Mouse (Mus musculus) heart, embryonic 10.5 days (tissue): Measurements from ENCODE around the gene Kbtbd8. TPM values are rescaled to one million over a fixed set of nuclear protein-coding genes. Genes with fewer than 3 reads are reported as not detected.

Source experiments
- DNase-seq: peaks from one replicate; pipeline ENCODE4 v3.0.0-alpha.2; 2017; ENCODE audit warnings: low spot score
- H3K27ac ChIP-seq: fragments of 300-500 bp; sonication (generic); 2 replicates; pipeline ENCODE4 v1.5.1; 2016; ENCODE audit warnings: mild to moderate bottlenecking
- H3K27me3 ChIP-seq: fragments of 300-500 bp; sonication (generic); 2 replicates; pipeline ENCODE4 v1.6.1; 2016; ENCODE audit warnings: mild to moderate bottlenecking; ENCODE audit not compliant: poor library complexity, insufficient read depth, severe bottlenecking
- H3K36me3 ChIP-seq: fragments of 300-500 bp; sonication (generic); 2 replicates; pipeline ENCODE4 v1.6.1; 2016; ENCODE audit warnings: mild to moderate bottlenecking, moderate library complexity
- H3K4me1 ChIP-seq: fragments of 300-500 bp; sonication (generic); 2 replicates; pipeline ENCODE4 v1.6.1; 2016; ENCODE audit warnings: mild to moderate bottlenecking
- H3K4me3 ChIP-seq: fragments of 300-500 bp; sonication (generic); 2 replicates; pipeline ENCODE4 v1.5.1; 2016; ENCODE audit warnings: mild to moderate bottlenecking, moderate library complexity
- H3K9me3 ChIP-seq: fragments of 300-500 bp; sonication (generic); 2 replicates; pipeline ENCODE4 v1.6.1; 2016; ENCODE audit warnings: mild to moderate bottlenecking, moderate library complexity
- WGBS: fragments of 180-500 bp; shearing (Covaris S2); methylation state at CpG from one replicate; pipeline ENCODE4 v1.1.7; 2016; 5-methylcytosine and 5-hydroxymethylcytosine counted together
- polyA plus RNA-seq: library from polyadenylated mRNA; unstranded; fragments of >200 nt; fragmentation: Nextera tagmentation; extraction: Ambion mirVana; gene quantifications from 2 replicates; pipeline ENCODE4 v1.2.1, GENCODE M21; 2016

The Kbtbd8 gene
- 3.7 and 4.6 TPM in 2 replicates for polyA plus RNA-seq

DNA sequence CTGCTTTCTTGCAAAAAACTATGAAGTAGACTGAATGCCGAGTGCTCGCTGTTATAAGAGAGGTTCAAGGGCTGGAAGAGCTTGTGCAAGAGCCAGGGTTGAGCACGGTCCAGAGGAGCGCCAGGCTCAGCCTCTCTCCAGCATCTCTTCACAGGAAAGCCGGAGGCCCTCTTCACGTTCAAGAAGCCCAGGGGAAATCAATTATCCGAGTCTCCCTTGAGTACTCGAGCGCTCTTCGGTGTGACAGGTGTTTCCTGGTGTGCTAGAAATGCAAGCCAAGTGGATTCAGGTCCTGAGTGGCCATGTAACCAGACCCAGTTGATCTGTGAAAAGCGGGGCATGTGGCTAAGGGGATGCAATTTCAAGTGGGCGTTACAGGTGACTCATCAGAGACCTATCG is at the start of gene Kbtbd8:
TSS of gene Kbtbd8 (plus strand) at position 295 of the 400 bp plus-strand sequence.
- H3K36me3 ChIP-seq, result no peaks in the 10 kb centered on the region
- 24% methylated on average over 13 of the region's 13 CpGs for WGBS
- no peaks in the 10 kb centered on the region for H3K9me3 ChIP-seq
- H3K4me1 ChIP-seq, result peaks cover 8% of the 10 kb centered on the region; the same call in 1 of the 2 replicates
- H3K27ac ChIP-seq, result peak within 1 kb of the TSS; percentile 90
- H3K4me3 ChIP-seq, result peak within 1 kb of the TSS; percentile 92
- no peaks in the 10 kb centered on the region for H3K27me3 ChIP-seq
- DNase-seq, result no peak

DNA sequence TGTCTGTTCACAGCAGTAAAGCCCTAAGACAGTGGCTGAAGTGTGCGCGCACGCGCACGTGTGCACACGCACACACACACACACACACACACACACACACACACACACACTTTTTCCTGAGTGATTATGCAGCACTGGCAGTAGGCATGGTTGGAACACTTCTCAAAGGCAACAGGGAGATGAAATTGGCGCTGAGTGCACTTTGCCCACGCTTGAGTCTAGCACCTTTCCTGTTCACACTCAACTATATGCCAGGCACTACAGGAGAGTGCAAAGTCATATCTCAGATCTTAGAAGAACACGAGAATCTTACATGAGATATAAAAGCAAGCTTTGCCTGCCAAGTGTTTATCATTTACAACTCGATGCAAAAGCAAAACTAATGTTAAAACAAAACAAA is 47.3 kb upstream of the Kbtbd8 start:
- Histone ChIP-seq H3K9me3 (no peaks in the 10 kb centered on the region), H3K27me3 (no peaks in the 10 kb centered on the region), H3K4me3 (no peak overlapping the region), H3K4me1 (no peaks in the 10 kb centered on the region), H3K27ac (no peak overlapping the region), H3K36me3 (no peaks in the 10 kb centered on the region)
- DNase-seq, result no peak
- 86% methylated on average over 10 of the region's 10 CpGs for WGBS

DNA sequence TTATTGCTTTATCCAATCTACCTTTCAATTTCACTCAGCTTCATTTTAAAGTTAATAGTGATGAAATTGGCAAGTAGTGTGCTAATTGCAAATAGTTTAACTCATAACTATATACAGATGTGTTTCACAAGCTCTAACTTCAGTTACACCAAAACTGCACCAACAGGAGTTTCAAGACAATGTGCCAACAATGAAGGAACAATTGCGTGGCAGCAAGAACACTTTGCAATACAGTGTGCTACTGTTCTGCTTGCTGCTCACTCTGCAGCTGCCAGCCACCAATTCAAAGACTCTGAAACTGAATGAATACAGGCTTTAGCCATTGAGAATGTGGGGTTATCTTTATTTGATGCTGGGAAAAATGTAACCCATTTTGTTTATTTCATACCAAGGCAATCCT is 31.8 kb upstream of the Kbtbd8 start:
- Histone ChIP-seq H3K27ac (no peak overlapping the region), H3K4me3 (no peak overlapping the region), H3K27me3 (no peaks in the 10 kb centered on the region), H3K36me3 (no peaks in the 10 kb centered on the region), H3K4me1 (no peaks in the 10 kb centered on the region), H3K9me3 (no peaks in the 10 kb centered on the region)
- DNase-seq, result no peak
- WGBS, result 74% methylated on average over 1 of the region's 1 CpGs

DNA sequence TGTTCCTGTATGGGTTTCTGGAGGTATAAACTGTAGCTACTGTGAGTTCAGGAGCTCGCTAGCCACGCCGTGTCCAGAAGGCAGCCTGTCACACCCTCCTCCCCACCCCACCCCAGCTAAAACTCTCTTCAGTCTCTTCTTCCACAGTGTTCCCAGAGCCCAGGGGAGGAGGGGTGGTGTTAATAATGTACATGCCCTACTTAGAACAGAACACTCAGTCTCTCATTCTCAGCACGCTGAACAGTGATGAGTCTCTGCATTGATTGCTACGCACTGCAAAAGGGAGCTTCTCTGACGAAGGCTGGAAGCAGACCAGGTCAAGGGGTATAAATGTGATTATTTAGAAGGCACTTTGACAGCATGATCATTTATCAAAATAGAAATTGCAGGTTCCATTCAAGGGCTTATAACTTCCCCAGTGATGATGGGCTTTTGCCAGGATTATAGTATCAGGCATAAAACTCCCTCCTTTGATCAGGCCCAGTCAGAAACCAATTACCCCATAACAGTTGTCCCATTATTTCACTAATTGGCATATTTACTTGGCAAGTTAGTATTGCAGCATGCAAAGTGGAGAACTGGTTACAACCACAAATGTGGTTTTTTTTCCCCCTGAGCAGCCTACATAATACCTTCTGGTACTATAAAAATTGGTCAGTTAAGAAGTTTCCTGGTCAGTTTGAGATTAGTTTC is 29.7 kb upstream of the Kbtbd8 start:
- no peak overlapping the region for H3K4me3 ChIP-seq
- no peak overlapping the region for H3K27ac ChIP-seq
- DNase-seq, result no peak
- no peaks in the 10 kb centered on the region for H3K27me3 ChIP-seq
- H3K36me3 ChIP-seq, result no peaks in the 10 kb centered on the region
- 88% methylated on average over 6 of the region's 6 CpGs for WGBS
- no peaks in the 10 kb centered on the region for H3K4me1 ChIP-seq
- H3K9me3 ChIP-seq, result no peaks in the 10 kb centered on the region

DNA sequence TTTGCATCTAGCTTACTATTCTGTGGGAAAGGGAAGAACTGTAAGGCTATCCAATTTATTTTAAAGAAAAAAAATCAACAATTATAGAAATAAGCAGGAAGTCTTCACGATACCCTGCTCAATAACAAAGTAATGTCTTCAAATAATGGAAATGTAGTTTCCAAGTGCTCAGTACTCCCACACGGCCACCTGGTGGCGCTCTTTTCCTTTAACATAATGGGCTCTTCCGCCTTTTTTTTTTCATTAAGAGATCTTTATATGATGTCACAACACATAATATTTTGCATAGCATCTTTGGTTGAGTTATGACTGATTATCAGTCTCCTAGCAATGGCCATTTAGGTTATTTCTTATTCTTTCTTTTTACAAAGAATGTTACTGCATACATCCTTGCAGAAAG is 29.0 kb upstream of the Kbtbd8 start:
- Histone ChIP-seq H3K27me3 (no peaks in the 10 kb centered on the region), H3K9me3 (no peaks in the 10 kb centered on the region), H3K4me1 (no peaks in the 10 kb centered on the region), H3K36me3 (no peaks in the 10 kb centered on the region), H3K27ac (no peak overlapping the region), H3K4me3 (no peak overlapping the region)
- DNase-seq, result no peak
- WGBS, result 41% methylated on average over 4 of the region's 4 CpGs

DNA sequence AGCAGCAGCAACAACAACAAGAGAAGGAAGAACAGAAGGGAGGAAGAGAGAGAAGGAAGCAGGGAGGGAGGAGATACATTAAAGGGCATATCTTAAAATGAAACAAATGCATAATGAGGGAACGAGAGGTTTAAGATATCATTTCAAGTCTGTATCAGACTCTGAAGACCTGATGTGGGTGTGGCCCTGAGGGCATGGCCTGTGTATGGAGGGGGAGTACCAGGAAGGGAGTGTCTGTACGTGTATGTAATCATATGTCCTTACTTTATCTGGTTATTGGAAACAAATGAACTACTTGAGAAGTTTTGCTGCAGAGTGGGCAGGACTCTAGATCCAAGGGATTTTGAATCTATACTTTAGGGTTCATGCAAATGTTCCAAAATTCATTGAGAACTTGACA is 22.3 kb upstream of the Kbtbd8 start:
- Histone ChIP-seq H3K9me3 (no peaks in the 10 kb centered on the region), H3K4me1 (no peaks in the 10 kb centered on the region)
- 68% methylated on average over 2 of the region's 2 CpGs for WGBS

DNA sequence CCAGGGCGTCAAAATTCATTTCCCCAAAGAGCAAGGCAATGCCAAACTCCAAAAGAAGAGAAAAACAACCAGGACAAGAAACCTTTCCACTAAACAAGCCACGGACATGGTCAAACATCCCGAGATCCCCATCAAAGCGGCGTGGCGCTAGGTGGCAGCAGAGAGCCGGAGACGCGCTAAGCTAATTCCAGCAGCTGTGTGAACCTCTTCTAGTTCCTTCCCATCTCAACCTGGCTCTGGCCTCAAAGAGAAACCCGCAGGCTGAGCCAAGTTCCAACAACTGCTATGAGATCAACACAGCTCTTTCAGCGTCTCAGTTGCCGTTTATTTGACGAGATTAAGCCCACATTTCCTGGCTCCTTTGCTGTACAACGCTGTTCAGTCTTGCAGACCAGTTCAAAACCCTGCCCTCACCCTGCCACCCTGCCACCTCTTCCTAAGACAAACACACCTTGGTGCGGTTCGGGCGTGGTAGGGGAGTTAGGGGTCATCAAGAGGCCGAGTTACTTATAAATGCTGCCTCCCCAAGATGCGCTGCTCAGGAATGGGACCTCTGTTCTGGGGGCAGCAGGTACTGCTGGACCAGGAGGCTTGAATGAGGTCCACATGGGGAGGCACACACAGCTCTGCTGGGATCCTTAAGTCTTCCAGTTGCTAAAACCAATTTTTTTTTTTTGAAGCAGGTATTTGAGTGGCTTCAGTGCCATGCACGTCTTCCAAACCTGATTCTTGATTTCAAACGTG is 18.5 kb upstream of the Kbtbd8 start:
- Histone ChIP-seq H3K36me3 (no peaks in the 10 kb centered on the region), H3K27ac (no peak overlapping the region), H3K27me3 (no peaks in the 10 kb centered on the region), H3K4me3 (no peak overlapping the region), H3K9me3 (no peaks in the 10 kb centered on the region), H3K4me1 (no peaks in the 10 kb centered on the region)
- DNase-seq, result peak; percentile 91
- WGBS, result 22% methylated on average over 21 of the region's 21 CpGs

More for the DNA sequence above, 22.3 kb upstream of the Kbtbd8 start:
- H3K27me3 ChIP-seq, result no peaks in the 10 kb centered on the region
- no peak for DNase-seq
- H3K36me3 ChIP-seq, result no peaks in the 10 kb centered on the region
- no peak overlapping the region for H3K27ac ChIP-seq
- H3K4me3 ChIP-seq, result no peak overlapping the region

DNA sequence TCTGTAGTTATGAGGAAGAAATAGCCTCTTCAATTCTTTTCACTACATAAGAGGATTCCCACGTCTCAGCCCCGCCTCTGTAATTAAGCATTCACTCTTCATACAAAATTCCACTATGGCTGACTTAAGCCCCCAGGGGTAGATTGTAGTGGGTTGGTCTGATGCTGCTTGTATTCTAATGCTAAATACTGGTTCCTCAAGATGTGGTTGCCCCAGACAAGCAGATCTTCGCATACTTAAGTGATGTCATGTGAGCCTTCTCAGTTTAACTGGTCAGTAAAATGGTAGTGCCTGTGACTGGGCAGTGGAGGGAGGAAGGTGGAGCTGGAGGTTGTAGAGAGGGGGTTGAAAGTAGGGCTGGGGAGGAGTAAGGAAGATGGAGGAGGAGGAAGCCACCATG is 13.3 kb upstream of the Kbtbd8 start:
- Histone ChIP-seq H3K27ac (no peak overlapping the region), H3K36me3 (no peaks in the 10 kb centered on the region), H3K27me3 (no peaks in the 10 kb centered on the region), H3K9me3 (no peaks in the 10 kb centered on the region), H3K4me3 (no peak overlapping the region), H3K4me1 (no peaks in the 10 kb centered on the region)
- DNase-seq, result no peak
- WGBS, result 59% methylated on average over 3 of the region's 3 CpGs

DNA sequence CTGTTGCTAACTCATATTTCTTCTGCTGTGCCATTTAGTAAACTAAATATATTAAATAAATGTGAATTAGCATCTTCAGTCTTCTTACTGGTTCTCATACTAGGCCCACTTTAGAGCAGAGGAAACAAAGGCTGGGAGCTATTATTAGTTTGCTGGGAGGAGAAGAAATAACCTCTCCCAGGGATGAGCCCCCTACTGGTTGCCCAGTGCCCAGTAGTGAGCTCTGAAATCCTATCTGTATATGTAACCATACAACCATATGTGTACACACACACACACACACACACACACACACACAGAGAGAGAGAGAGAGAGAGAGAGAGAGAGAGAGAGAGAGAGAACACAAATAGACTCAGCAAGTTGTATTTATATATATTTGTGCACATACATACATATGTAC is 8.6 kb upstream of the Kbtbd8 start:
- H3K27me3 ChIP-seq, result no peaks in the 10 kb centered on the region

DNA sequence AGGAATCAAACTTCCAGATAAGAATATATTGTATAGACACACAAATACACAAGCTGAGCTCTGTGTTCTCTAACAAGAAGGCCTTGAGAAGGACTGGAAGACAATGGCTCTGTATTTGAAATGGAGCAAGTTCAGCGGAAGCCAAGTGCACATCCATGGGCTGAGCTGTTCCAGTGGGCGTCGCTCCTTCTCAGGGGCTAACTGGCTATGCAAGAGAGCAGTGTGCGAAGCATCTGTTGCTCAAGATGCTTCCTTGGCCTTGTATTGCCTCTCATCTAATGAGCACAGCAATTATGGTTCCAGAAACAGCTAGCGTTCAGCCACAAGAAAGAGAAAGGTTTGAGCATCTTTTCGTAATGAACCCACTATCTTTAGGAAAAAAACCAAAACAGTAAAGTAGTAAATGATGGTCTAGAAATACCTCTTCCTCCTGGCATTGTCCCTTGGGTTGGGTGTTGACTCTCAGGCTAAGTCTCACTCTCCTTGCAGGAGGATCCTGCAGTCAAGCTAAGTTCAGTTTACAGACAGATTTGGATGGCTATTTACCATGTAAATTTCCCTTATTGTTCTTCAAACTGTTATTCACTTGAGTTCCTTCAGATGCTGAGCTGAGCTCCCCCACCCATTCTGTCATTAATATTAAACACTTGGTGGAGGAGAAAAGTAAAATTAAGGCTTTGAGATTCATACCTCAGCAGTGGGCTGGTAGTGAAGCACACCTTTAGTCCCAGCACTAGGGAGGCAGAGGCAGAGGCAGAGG is 7.2 kb upstream of the Kbtbd8 start:
- no peak for DNase-seq
- Histone ChIP-seq H3K27me3 (no peaks in the 10 kb centered on the region), H3K4me3 (no peak overlapping the region), H3K9me3 (no peaks in the 10 kb centered on the region), H3K4me1 (no peaks in the 10 kb centered on the region), H3K27ac (no peak overlapping the region), H3K36me3 (no peaks in the 10 kb centered on the region)
- 86% methylated on average over 6 of the region's 6 CpGs for WGBS

More for the DNA sequence above, 8.6 kb upstream of the Kbtbd8 start:
- H3K27ac ChIP-seq, result no peak overlapping the region
- H3K4me3 ChIP-seq, result no peak overlapping the region
- no peaks in the 10 kb centered on the region for H3K9me3 ChIP-seq
- no peaks in the 10 kb centered on the region for H3K4me1 ChIP-seq
- no peaks in the 10 kb centered on the region for H3K36me3 ChIP-seq
- no peak for DNase-seq

DNA sequence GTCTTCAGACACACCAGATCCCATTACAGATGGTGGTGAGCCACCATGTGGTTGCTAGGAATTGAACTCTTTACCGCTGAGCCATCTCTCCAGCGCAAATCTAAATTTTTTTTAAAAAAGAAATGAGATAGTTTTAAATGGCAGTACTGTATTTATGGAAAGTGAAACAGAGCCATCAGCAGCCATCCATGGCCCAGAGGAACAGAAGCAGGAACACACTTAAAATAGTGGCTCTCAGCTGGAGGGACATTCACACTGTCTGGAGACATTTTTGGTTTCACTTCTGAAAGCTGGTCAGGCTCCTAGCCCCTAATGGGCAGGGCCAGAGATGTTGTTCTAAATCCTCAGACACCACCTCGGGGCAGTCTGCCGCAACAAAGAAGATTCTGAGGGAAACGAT is 5.0 kb upstream of the Kbtbd8 start:
- Histone ChIP-seq H3K27ac (no peak overlapping the region), H3K36me3 (no peaks in the 10 kb centered on the region), H3K27me3 (no peaks in the 10 kb centered on the region), H3K9me3 (no peaks in the 10 kb centered on the region), H3K4me1 (peaks cover 4% of the 10 kb centered on the region; the same call in 1 of the 2 replicates), H3K4me3 (no peak overlapping the region)
- no peak for DNase-seq
- 70% methylated on average over 5 of the region's 5 CpGs for WGBS

DNA sequence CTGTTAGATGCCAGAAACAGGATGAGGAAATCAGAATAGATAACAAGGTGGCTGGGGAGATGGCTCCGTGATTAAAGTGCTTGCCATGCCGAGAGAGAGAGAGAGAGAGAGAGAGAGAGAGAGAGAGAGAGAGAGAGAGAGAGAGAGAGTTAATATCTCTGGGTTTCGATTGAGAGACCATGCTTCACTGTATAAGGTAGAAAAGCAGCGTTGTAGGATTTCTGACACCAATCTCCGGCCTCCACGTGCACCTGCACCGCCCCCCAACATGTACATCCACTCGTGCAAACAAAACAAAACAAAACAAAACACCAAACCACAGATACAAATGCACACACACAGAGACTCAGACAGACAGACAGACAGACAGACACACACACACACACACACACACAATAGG is 527 bp upstream of the Kbtbd8 start:
- Histone ChIP-seq H3K9me3 (no peaks in the 10 kb centered on the region), H3K4me1 (peaks cover 8% of the 10 kb centered on the region; the same call in 1 of the 2 replicates), H3K4me3 (peak overlapping the region; percentile 92), H3K36me3 (no peaks in the 10 kb centered on the region), H3K27ac (no peak overlapping the region), H3K27me3 (no peaks in the 10 kb centered on the region)
- WGBS, result 52% methylated on average over 8 of the region's 8 CpGs
- no peak for DNase-seq
